Mouse (Mus musculus) ZHBTc4 (cell line): ENCODE measurements at regions not wholly inside any gene's neighbourhood (a gene's known extent, or its start where the extent isn't known, plus 50 kb on each side); places are given as distances from the start of the nearest gene placed in this dataset.

Source experiments
- DNase-seq: peaks from one replicate; pipeline ENCODE4 v3.0.0-alpha.2; 2011; ENCODE audit warnings: low read depth, low spot score

- no peak for DNase-seq
These were observed 131.0 kb upstream of the Rgs17 start for GRCm38 (mm10) chr10:6053207-6053606.

GRCm38 (mm10) chr10:6043358-6043757 is 121.2 kb upstream of the Rgs17 start:
- no peak for DNase-seq

- DNase-seq, result no peak
These were observed 117.6 kb upstream of the Rgs17 start for GRCm38 (mm10) chr10:6039771-6040170.

- peak; percentile 82 for DNase-seq
These were observed 113.7 kb upstream of the Rgs17 start for GRCm38 (mm10) chr10:6035792-6036487.

- no peak for DNase-seq
These were observed 110.3 kb upstream of the Rgs17 start for GRCm38 (mm10) chr10:6032469-6032868.

- DNase-seq, result no peak
These were observed 105.4 kb upstream of the Rgs17 start for GRCm38 (mm10) chr10:6027551-6027950.

GRCm38 (mm10) chr10:6026317-6026716 is 104.1 kb upstream of the Rgs17 start:
- DNase-seq, result no peak

GRCm38 (mm10) chr10:6022609-6023283 is 100.5 kb upstream of the Rgs17 start:
- DNase-seq, result no peak

GRCm38 (mm10) chr10:6020944-6021684 is 98.9 kb upstream of the Rgs17 start:
- peak; percentile 8 for DNase-seq

GRCm38 (mm10) chr10:6013743-6014142 is 91.5 kb upstream of the Rgs17 start:
- DNase-seq, result no peak

- no peak for DNase-seq
These were observed 89.3 kb upstream of the Rgs17 start for GRCm38 (mm10) chr10:6011541-6011940.

- DNase-seq, result no peak
These were observed 88.8 kb upstream of the Rgs17 start for GRCm38 (mm10) chr10:6011029-6011428.

- no peak for DNase-seq
These were observed 85.2 kb upstream of the Rgs17 start for GRCm38 (mm10) chr10:6007238-6007972.

- no peak for DNase-seq
These were observed 59.2 kb upstream of the Rgs17 start for GRCm38 (mm10) chr10:5981433-5981832.

- no peak for DNase-seq
These were observed 56.3 kb upstream of the Rgs17 start for GRCm38 (mm10) chr10:5978534-5978933.
